Mouse (Mus musculus) small intestine, adult 2 months (tissue): ENCODE data around the gene Cd24a. TPM values are rescaled to one million over a fixed set of nuclear protein-coding genes. Genes with fewer than 3 reads are reported as not detected.

Experiments
- H3K27ac ChIP-seq: fragments of 200-500 bp; 2 replicates; pipeline ENCODE4 v1.5.1; 2012; ENCODE audit warnings: low read depth, low read length, control low read depth, inconsistent platforms; ENCODE audit not compliant: insufficient read depth
- H3K27me3 ChIP-seq: fragments of 200-500 bp; 2 replicates; pipeline ENCODE4 v1.6.1; 2012; ENCODE audit warnings: mild to moderate bottlenecking, moderate library complexity, low read length, inconsistent platforms; ENCODE audit not compliant: control insufficient read depth, insufficient read depth
- H3K36me3 ChIP-seq: fragments of 200-500 bp; 2 replicates; pipeline ENCODE4 v1.6.1; 2012; ENCODE audit warnings: mild to moderate bottlenecking, low read length, control low read depth, inconsistent platforms; ENCODE audit not compliant: control insufficient read depth, insufficient read depth
- H3K4me1 ChIP-seq: fragments of 200-500 bp; 2 replicates; pipeline ENCODE4 v1.6.1; 2012; ENCODE audit warnings: low read length, inconsistent platforms, mixed read lengths; ENCODE audit not compliant: control insufficient read depth, insufficient read depth, insufficient read length
- H3K4me3 ChIP-seq: fragments of 200-500 bp; 2 replicates; pipeline ENCODE4 v1.5.1; 2012; ENCODE audit warnings: low read depth, mild to moderate bottlenecking, control low read depth, inconsistent platforms, low read length, moderate library complexity
- CTCF ChIP-seq: fragments of 200-500 bp; IDR thresholded peaks from 2 replicates; pipeline ENCODE4 v1.5.1; 2012; ENCODE audit warnings: low read depth, mild to moderate bottlenecking, control low read depth, inconsistent platforms, low read length, moderate library complexity, mixed read lengths; ENCODE audit not compliant: insufficient replicate concordance, insufficient read length; ENCODE audit errors: extremely low read depth
- POLR2A ChIP-seq: fragments of 200-500 bp; IDR thresholded peaks from 2 replicates; pipeline ENCODE4 v1.6.1; 2012; ENCODE audit warnings: low read depth, mild to moderate bottlenecking, control low read depth, inconsistent platforms, low read length, moderate library complexity
- WGBS: fragments of 180-500 bp; shearing (Covaris S2); methylation state at CpG from one replicate; pipeline ENCODE4 v1.1.7; 2018; 5-methylcytosine and 5-hydroxymethylcytosine counted together
- polyA plus RNA-seq: library from polyadenylated mRNA; depleted of rRNA; stranded (reverse); fragments of >200 nt; gene quantifications from 2 replicates; pipeline ENCODE4 v1.2.3, GENCODE M21; 2012

Cd24a gene
- polyA plus RNA-seq, 1 experiment: 147 TPM

DNA sequence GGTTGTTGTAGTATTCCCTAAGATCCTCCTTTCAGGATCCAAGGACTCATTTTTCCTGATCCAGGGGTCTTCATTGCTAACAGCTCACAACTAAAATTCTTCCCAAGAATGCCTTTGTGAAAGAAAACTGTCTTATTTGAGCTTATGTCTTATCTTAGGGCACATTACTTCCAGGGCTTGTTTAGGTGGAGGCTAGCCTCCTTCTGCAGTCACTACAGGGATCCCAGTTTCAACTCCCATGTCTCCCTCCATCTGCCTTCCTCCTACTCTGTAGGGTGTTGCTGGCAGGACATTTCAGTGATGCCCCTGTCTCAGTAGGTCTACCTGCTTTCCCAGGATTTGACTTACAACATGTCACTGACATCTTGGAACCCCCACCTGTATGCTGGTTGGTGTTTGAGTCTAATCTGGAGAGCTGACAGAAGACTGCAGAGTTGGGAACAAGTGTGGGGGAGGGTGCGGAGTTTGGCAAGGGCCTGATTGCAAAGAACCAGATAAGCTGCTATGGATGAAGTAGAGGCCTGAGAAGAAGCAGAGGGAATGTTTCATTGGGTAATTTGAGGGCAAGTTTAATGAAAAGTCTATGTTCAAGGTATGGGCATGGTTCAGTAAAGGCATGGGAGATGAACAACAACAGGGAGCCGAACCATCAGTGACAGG, 20.1 kb downstream of the Cd24a start:
- Histone ChIP-seq H3K36me3 (no peaks in the 10 kb centered on the region), H3K27me3 (no peaks in the 10 kb centered on the region), H3K4me3 (no peak overlapping the region), H3K4me1 (peaks cover 3% of the 10 kb centered on the region; the same call in 1 of the 2 replicates), H3K27ac (no peak overlapping the region)
- TF ChIP-seq CTCF: no peak
- no peak for TF ChIP-seq POLR2A
- WGBS: 85% methylated on average over 2 of the region's 2 CpGs

DNA sequence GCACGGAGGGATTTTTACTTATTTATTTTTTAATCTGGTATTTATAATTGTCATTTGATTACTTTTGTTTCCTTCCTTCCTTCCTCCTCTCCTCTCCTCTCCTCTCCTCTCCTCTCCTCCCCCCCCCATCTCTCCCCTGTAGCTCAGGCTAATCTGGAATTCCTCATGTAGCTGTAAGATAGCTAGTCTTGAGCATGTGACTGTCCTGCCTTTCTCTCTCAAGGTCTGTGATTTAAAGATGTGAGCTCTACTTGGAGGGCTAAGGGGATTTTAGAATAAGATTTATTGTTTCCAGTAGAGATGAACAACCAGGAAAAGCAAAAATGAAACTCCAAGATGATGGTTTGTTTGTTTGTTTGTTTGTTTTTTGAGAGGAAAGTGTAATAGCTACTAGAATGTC, 23.0 kb downstream of the Cd24a start:
- Histone ChIP-seq H3K27me3 (no peaks in the 10 kb centered on the region), H3K27ac (no peak overlapping the region), H3K4me1 (no peaks in the 10 kb centered on the region), H3K36me3 (no peaks in the 10 kb centered on the region), H3K4me3 (no peak overlapping the region)
- TF ChIP-seq CTCF: no peak
- TF ChIP-seq POLR2A: no peak
- 85% methylated on average over 1 of the region's 1 CpGs for WGBS

GRCm38 (mm10) chr10:43601511-43602396, 23.7 kb downstream of the Cd24a start:
- no peaks in the 10 kb centered on the region for H3K27me3 ChIP-seq
- H3K36me3 ChIP-seq: no peaks in the 10 kb centered on the region
- H3K4me1 ChIP-seq: no peaks in the 10 kb centered on the region
- 56% methylated on average over 14 of the region's 14 CpGs for WGBS
- TF ChIP-seq POLR2A (no peak), CTCF (no peak)
- H3K4me3 ChIP-seq: no peak overlapping the region
- no peak overlapping the region for H3K27ac ChIP-seq

- Histone ChIP-seq H3K27me3 (no peaks in the 10 kb centered on the region), H3K4me1 (no peaks in the 10 kb centered on the region), H3K36me3 (no peaks in the 10 kb centered on the region), H3K4me3 (no peak overlapping the region), H3K27ac (no peak overlapping the region)
- TF ChIP-seq POLR2A (no peak), CTCF (no peak)
- 90% methylated on average over 4 of the region's 4 CpGs for WGBS
Observed at GRCm38 (mm10) chr10:43603975-43604686, 26.0 kb downstream of the Cd24a start.

- Histone ChIP-seq H3K36me3 (no peaks in the 10 kb centered on the region), H3K4me1 (no peaks in the 10 kb centered on the region), H3K4me3 (no peak overlapping the region), H3K27me3 (no peaks in the 10 kb centered on the region), H3K27ac (no peak overlapping the region)
- 74% methylated on average over 10 of the region's 10 CpGs for WGBS
- TF ChIP-seq POLR2A (no peak), CTCF (no peak)
Observed at GRCm38 (mm10) chr10:43604687-43605250, 26.7 kb downstream of the Cd24a start.

DNA sequence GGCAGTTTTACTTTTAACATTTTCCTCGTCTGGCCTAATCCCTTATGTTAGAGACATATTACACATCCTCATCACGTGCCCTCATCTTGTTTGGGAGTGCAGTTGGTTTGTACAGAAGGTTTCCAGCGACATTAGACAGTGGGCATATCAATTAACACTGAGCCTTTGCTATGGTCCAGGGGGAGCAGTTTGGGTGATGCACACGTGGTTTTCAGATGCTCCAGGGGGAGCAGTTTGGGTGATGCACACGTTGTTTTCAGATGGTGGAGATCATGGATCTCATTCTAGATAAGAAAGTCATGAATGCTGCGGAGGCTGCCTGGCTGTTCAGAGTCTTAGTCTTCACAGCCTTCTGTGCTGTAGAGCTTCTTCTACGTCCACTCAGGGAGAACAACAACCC, 27.8 kb downstream of the Cd24a start:
- 84% methylated on average over 7 of the region's 7 CpGs for WGBS
- no peaks in the 10 kb centered on the region for H3K36me3 ChIP-seq
- no peaks in the 10 kb centered on the region for H3K4me1 ChIP-seq
- no peak overlapping the region for H3K4me3 ChIP-seq
- TF ChIP-seq POLR2A (no peak), CTCF (no peak)
- H3K27me3 ChIP-seq: no peaks in the 10 kb centered on the region
- no peak overlapping the region for H3K27ac ChIP-seq

DNA sequence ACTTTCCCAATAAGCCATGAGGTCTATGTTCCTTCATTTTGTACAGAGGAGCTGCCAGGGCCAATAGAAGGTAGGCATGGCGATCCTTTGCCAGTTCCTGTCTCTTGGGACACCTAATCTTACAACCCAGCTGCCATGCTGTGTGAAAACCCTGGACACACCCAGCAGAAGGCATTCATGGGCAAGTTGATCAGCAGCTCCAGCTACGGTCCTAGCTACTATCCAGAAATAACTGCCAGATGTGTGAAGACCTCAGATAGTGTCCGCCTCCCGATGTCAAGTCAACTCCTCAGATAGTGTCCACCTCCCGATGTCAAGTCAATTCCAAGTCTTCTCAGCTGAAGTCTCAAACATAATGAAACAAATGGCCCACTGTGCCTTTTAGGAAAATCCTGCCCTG, 31.4 kb downstream of the Cd24a start:
- Histone ChIP-seq H3K4me3 (no peak overlapping the region), H3K4me1 (no peaks in the 10 kb centered on the region), H3K36me3 (no peaks in the 10 kb centered on the region), H3K27me3 (no peaks in the 10 kb centered on the region), H3K27ac (no peak overlapping the region)
- WGBS: 87% methylated on average over 5 of the region's 5 CpGs
- TF ChIP-seq CTCF (no peak), POLR2A (no peak)
